Mouse (Mus musculus) stomach, embryonic 14.5 days (tissue): ENCODE results near the gene Cps1. TPM values are rescaled to one million over a fixed set of nuclear protein-coding genes. Genes with fewer than 3 reads are reported as not detected.

Experiments used
- ATAC-seq: fragments of 200-750 bp; cut with Nextera tagmentation; 2 replicates; pipeline ENCODE4 v1.8.0; 2017; ENCODE audit warnings: low read depth, moderate TSS enrichment; ENCODE audit not compliant: insufficient number of reproducible peaks, insufficient read depth, low FRiP score
- H3K27ac ChIP-seq: fragments of 300-500 bp; sonication (generic); 2 replicates; pipeline ENCODE4 v1.5.1; 2014; ENCODE audit warnings: mild to moderate bottlenecking, low read length, moderate library complexity, mixed read lengths
- H3K27me3 ChIP-seq: fragments of 300-500 bp; sonication (generic); 2 replicates; pipeline ENCODE4 v1.6.1; 2014; ENCODE audit warnings: low read length, control low read depth, mixed read lengths; ENCODE audit not compliant: control insufficient read depth, insufficient read depth
- H3K36me3 ChIP-seq: fragments of 300-500 bp; sonication (generic); 2 replicates; pipeline ENCODE4 v1.6.1; 2014; ENCODE audit warnings: mild to moderate bottlenecking, control low read depth, low read length, moderate library complexity, mixed read lengths; ENCODE audit not compliant: control insufficient read depth, insufficient read depth
- H3K4me1 ChIP-seq: fragments of 300-500 bp; sonication (generic); 2 replicates; pipeline ENCODE4 v1.6.1; 2014; ENCODE audit warnings: low read length, control low read depth, mixed read lengths; ENCODE audit not compliant: control insufficient read depth, insufficient read depth
- H3K4me2 ChIP-seq: fragments of 300-500 bp; sonication (generic); replicated peaks from 2 replicates; pipeline ENCODE4 v1.6.1; 2014; ENCODE audit warnings: low read depth, low read length, control low read depth
- H3K4me3 ChIP-seq: fragments of 300-500 bp; sonication (generic); 2 replicates; pipeline ENCODE4 v1.5.1; 2014; ENCODE audit warnings: low read depth, low read length, control low read depth
- H3K9ac ChIP-seq: fragments of 300-500 bp; sonication (generic); replicated peaks from 2 replicates; pipeline ENCODE4 v1.6.1; 2014; ENCODE audit warnings: low read depth, mild to moderate bottlenecking, control low read depth, low read length, moderate library complexity, mixed read lengths
- H3K9me3 ChIP-seq: fragments of 300-500 bp; sonication (generic); 2 replicates; pipeline ENCODE4 v1.6.1; 2016; ENCODE audit warnings: low read depth, low read length, control low read depth; ENCODE audit not compliant: control insufficient read depth
- WGBS: fragments of 180-500 bp; shearing (Covaris S2); extraction: QIAGEN DNeasy Blood & Tissue Kit; methylation state at CpG from one replicate; pipeline ENCODE4 v1.1.7; 2014; 5-methylcytosine and 5-hydroxymethylcytosine counted together
- polyA plus RNA-seq: library from polyadenylated mRNA; unstranded; fragments of >200 nt; fragmentation: Nextera tagmentation; extraction: Ambion mirVana; gene quantifications from 2 replicates; pipeline ENCODE4 v1.2.1, GENCODE M21; 2014

Gene Cps1
- polyA plus RNA-seq, 1 experiment from 2014 or later, result 0.49 TPM

GRCm38 (mm10) chr1:67183532-67183931 lies 60.7 kb downstream of the Cps1 start:
- H3K4me2 ChIP-seq, result no peak overlapping the region
- H3K9ac ChIP-seq, result no peak overlapping the region
- 42% methylated on average over 6 of the region's 6 CpGs for WGBS
- no peaks in the 10 kb centered on the region for H3K27me3 ChIP-seq
- H3K9me3 ChIP-seq, result no peaks in the 10 kb centered on the region
- H3K4me3 ChIP-seq, result no peak overlapping the region
- H3K4me1 ChIP-seq, result 0 out of 2 replicates have a peak, but pooled peaks cover 2% of the 10 kb centered on the region
- no peak overlapping the region for H3K27ac ChIP-seq
- no peaks in the 10 kb centered on the region for H3K36me3 ChIP-seq
- ATAC-seq, result no peak

GRCm38 (mm10) chr1:67184134-67184533 lies 61.3 kb downstream of the Cps1 start:
- Histone ChIP-seq H3K9me3 (no peaks in the 10 kb centered on the region), H3K9ac (no peak overlapping the region), H3K27ac (no peak overlapping the region), H3K4me3 (no peak overlapping the region), H3K36me3 (no peaks in the 10 kb centered on the region), H3K4me1 (0 out of 2 replicates have a peak, but pooled peaks cover 2% of the 10 kb centered on the region), H3K4me2 (no peak overlapping the region), H3K27me3 (no peaks in the 10 kb centered on the region)
- WGBS, result 74% methylated on average over 3 of the region's 3 CpGs
- ATAC-seq, result no peak

GRCm38 (mm10) chr1:67197335-67197734 lies 74.5 kb downstream of the Cps1 start:
- ATAC-seq, result no peak
- H3K4me1 ChIP-seq, result no peaks in the 10 kb centered on the region
- H3K27me3 ChIP-seq, result no peaks in the 10 kb centered on the region
- no peak overlapping the region for H3K4me3 ChIP-seq
- no peak overlapping the region for H3K4me2 ChIP-seq
- H3K9me3 ChIP-seq, result no peaks in the 10 kb centered on the region
- no peak overlapping the region for H3K27ac ChIP-seq
- H3K36me3 ChIP-seq, result no peaks in the 10 kb centered on the region
- 78% methylated on average over 2 of the region's 2 CpGs for WGBS
- no peak overlapping the region for H3K9ac ChIP-seq

- no peaks in the 10 kb centered on the region for H3K36me3 ChIP-seq
- no peaks in the 10 kb centered on the region for H3K27me3 ChIP-seq
- no peaks in the 10 kb centered on the region for H3K9me3 ChIP-seq
- H3K4me3 ChIP-seq, result no peak overlapping the region
- no peak overlapping the region for H3K27ac ChIP-seq
- no peak overlapping the region for H3K9ac ChIP-seq
- no peak for ATAC-seq
- WGBS, result 34% methylated on average over 2 of the region's 2 CpGs
- H3K4me1 ChIP-seq, result no peaks in the 10 kb centered on the region
- H3K4me2 ChIP-seq, result no peak overlapping the region
Observed at GRCm38 (mm10) chr1:67218339-67218944, 95.6 kb downstream of the Cps1 start.

GRCm38 (mm10) chr1:67223666-67224065 lies 100.8 kb downstream of the Cps1 start:
- Histone ChIP-seq H3K4me2 (no peak overlapping the region), H3K9me3 (no peaks in the 10 kb centered on the region), H3K4me3 (no peak overlapping the region), H3K27ac (no peak overlapping the region), H3K9ac (no peak overlapping the region), H3K4me1 (no peaks in the 10 kb centered on the region), H3K36me3 (no peaks in the 10 kb centered on the region), H3K27me3 (no peaks in the 10 kb centered on the region)
- WGBS, result 72% methylated on average over 7 of the region's 7 CpGs
- ATAC-seq, result no peak

- Histone ChIP-seq H3K27me3 (no peaks in the 10 kb centered on the region), H3K9me3 (no peaks in the 10 kb centered on the region), H3K9ac (no peak overlapping the region), H3K36me3 (no peaks in the 10 kb centered on the region), H3K27ac (no peak overlapping the region), H3K4me1 (no peaks in the 10 kb centered on the region), H3K4me3 (no peak overlapping the region), H3K4me2 (no peak overlapping the region)
- 46% methylated on average over 2 of the region's 2 CpGs for WGBS
- no peak for ATAC-seq
Observed at GRCm38 (mm10) chr1:67234861-67235260, 112.0 kb downstream of the Cps1 start.

- Histone ChIP-seq H3K9ac (no peak overlapping the region), H3K27ac (no peak overlapping the region), H3K27me3 (no peaks in the 10 kb centered on the region), H3K4me2 (no peak overlapping the region), H3K36me3 (no peaks in the 10 kb centered on the region), H3K9me3 (no peaks in the 10 kb centered on the region), H3K4me3 (no peak overlapping the region), H3K4me1 (no peaks in the 10 kb centered on the region)
- no peak for ATAC-seq
- 73% methylated on average over 7 of the region's 7 CpGs for WGBS
Observed at GRCm38 (mm10) chr1:67235468-67236217, 112.8 kb downstream of the Cps1 start.

DNA sequence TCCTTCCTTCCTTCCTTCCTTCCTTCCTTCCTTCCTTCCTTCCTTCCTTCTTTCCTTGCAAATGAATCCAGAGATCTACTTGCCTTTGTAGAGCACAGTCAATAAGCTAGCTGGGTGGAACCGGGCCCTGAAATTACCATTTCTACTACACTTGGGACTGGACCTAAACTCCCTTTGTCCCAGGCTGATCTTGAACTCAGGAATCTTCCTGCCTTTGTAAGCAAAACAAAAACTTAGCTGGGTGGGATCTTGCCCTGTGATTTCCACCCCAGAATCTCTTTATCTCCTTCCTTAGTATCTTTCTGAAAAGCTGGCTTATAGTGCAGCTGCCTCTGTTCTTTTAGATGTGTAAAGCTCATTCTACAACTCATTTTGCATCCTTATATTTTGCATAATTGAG lies 115.6 kb downstream of the Cps1 start:
- H3K4me2 ChIP-seq, result no peak overlapping the region
- H3K4me3 ChIP-seq, result no peak overlapping the region
- H3K27ac ChIP-seq, result no peak overlapping the region
- ATAC-seq, result no peak
- no peak overlapping the region for H3K9ac ChIP-seq
- H3K4me1 ChIP-seq, result no peaks in the 10 kb centered on the region
- H3K27me3 ChIP-seq, result no peaks in the 10 kb centered on the region
- H3K36me3 ChIP-seq, result no peaks in the 10 kb centered on the region
- 86% methylated on average over 1 of the region's 1 CpGs for WGBS
- no peaks in the 10 kb centered on the region for H3K9me3 ChIP-seq
